Comparison of ENCODE assay signal across 25 mouse cellular contexts in the genomic region with DNA sequence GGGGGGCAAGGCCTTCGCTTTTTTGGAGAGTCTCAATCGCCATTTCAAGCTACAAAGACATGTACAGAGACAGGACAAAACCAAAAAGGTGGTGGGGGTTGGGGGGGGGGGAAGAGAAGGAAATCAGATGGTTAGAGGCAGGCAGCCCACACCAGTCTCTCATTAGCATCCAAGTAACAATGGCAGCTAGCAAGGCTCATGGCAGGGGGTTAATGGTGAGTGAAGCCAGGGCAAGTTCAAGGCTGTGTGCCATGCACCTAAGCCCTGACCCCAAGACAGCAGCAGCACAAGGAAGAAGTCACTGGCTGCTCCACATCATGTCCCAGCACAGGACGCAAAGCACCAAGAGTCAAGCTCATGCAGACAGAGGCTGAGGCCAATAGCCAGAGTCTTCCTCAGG. TPM values are rescaled to one million over a fixed set of nuclear protein-coding genes. Genes with fewer than 3 reads are reported as not detected.
"Had no signal": no experiment of that assay in that cellular context is flagged by ENCODE, and none has a peak within 500 bp of the region (broad histone marks: within the 10 kb centered on the region; RNA-seq: fewer than 3 reads in every experiment).

No protein-coding gene starts in this region.

- H3K9ac ChIP-seq: heart, embryonic 13.5 days; heart, embryonic 15.5 days; hindbrain, embryonic 13.5 days; hindbrain, embryonic 15.5 days; limb, embryonic 13.5 days; limb, embryonic 15.5 days; liver, embryonic 12.5 days; liver, embryonic 14.5 days had no signal

- H3K36me3 ChIP-seq: hindbrain, embryonic 13.5 days; hindbrain, embryonic 15.5 days had no signal

- H3K27ac ChIP-seq: heart, adult 2 months; heart, embryonic 13.5 days; heart, embryonic 15.5 days; hindbrain, embryonic 13.5 days; hindbrain, embryonic 15.5 days; hindbrain, postnatal 0 days; layer of hippocampus, adult 2 months; left cerebral cortex, adult 2 months; limb, embryonic 13.5 days; limb, embryonic 15.5 days; liver, embryonic 12.5 days; liver, embryonic 14.5 days had no signal

- H3K9me3 ChIP-seq: heart, embryonic 13.5 days; heart, embryonic 15.5 days; hindbrain, embryonic 13.5 days; hindbrain, embryonic 15.5 days; limb, embryonic 13.5 days; limb, embryonic 15.5 days; liver, embryonic 12.5 days had no signal

- H3K27me3 ChIP-seq: heart, embryonic 13.5 days; heart, embryonic 15.5 days; hindbrain, embryonic 13.5 days; hindbrain, embryonic 15.5 days; limb, embryonic 13.5 days; limb, embryonic 15.5 days had no signal

- H3K4me1 ChIP-seq: heart, embryonic 13.5 days; heart, embryonic 15.5 days; hindbrain, embryonic 13.5 days; limb, embryonic 13.5 days; limb, embryonic 15.5 days had no signal

- H3K4me3 ChIP-seq: heart, adult 2 months; heart, embryonic 13.5 days; heart, embryonic 15.5 days; hindbrain, embryonic 13.5 days; hindbrain, embryonic 15.5 days; layer of hippocampus, adult 2 months; left cerebral cortex, adult 2 months; limb, embryonic 13.5 days; limb, embryonic 15.5 days; liver, embryonic 12.5 days had no signal

- ATAC-seq: hindbrain, postnatal 0 days; intestine, embryonic 16.5 days; liver, embryonic 12.5 days had no signal

- DNase-seq: gastrocnemius, postnatal 36 days; heart, adult 11 months; heart, adult 2 months; heart, postnatal 14 days; heart, postnatal 36 days; kidney, adult 11 months; kidney, adult 2 months; kidney, postnatal 10 days; kidney, postnatal 25 days; kidney, postnatal 4 days; left cerebral cortex, postnatal 4 days had no signal

- H3K4me2 ChIP-seq: heart, embryonic 11.5 days; heart, embryonic 13.5 days; heart, embryonic 15.5 days; hindbrain, embryonic 13.5 days; hindbrain, embryonic 15.5 days; limb, embryonic 13.5 days; limb, embryonic 15.5 days; liver, embryonic 12.5 days had no signal

RNA-seq across cellular contexts. Expression of a gene that starts 29.2 kb away (rescaled TPM):
- total RNA-seq: hematopoietic stem cell, adult 5-6 weeks had no signal

RNA-seq across cellular contexts. Expression of a gene that starts 41.9 kb away (rescaled TPM):
- total RNA-seq: hematopoietic stem cell, adult 5-6 weeks had no signal
